Comparison of ENCODE assay signal across 8 mouse cellular contexts in genomic region chr14:14632471-14632870, GRCm38 (mm10).
DNase-seq lines count a peak whose midpoint lies in the region; ATAC-seq and TF ChIP-seq lines count a peak whose summit lies in the region.

No protein-coding gene starts in this region.

- H3K4me3 ChIP-seq in ES-E14 (ENCODE audit: insufficient read depth in 1 of 2, low read depth in 1 of 2, low read length in 2 of 2, poor library complexity in 1 of 2, severe bottlenecking in 1 of 2): peak overlapping the region in 1 of 2 experiments; percentile 48; a peak in 2 of 4 replicates
- H3K4me3 ChIP-seq in embryonic facial prominence, embryonic 15.5 days (replicated peaks): peak overlapping the region; percentile 37
- H3K4me3 ChIP-seq in myocyte: peak overlapping the region; percentile 20

- in situ Hi-C loops in ES-E14 (cut with MboI; ENCODE audit: low sequenced_read_pairs in 2 of 2, unreplicated experiment in 2 of 2): no loop called here

- H3K79me2 ChIP-seq in myocyte (ENCODE audit: control insufficient read depth, insufficient read depth): no peaks in the 10 kb centered on the region

- 0 out of 2 replicates have a peak, but pooled peaks have one; percentile 44 for ATAC-seq in embryonic facial prominence, embryonic 15.5 days (ENCODE audit: insufficient number of reproducible peaks, low FRiP score, low TSS enrichment, low read depth)
- no peak; the same call in 1 of the 2 replicates for ATAC-seq in cerebellum, adult (ENCODE audit: insufficient number of reproducible peaks, low FRiP score, low TSS enrichment)

- intact Hi-C loops in heart, postnatal 10 days (cut with DNase I): loop anchor here (2.0 to 10.0 kb wide), 2 partner anchors 70 to 288 kb away; partner anchors contain the start of genes Il3ra and Slc4a7

- no peak overlapping the region for H3ac ChIP-seq in myocyte (ENCODE audit: control insufficient read depth, insufficient read length)

- H3K27ac ChIP-seq in ES-E14 (ENCODE audit: insufficient read depth, low read depth, low read length, poor library complexity, severe bottlenecking): peak overlapping the region; percentile 28; the same call in 1 of the 2 replicates
- H3K27ac ChIP-seq in embryonic facial prominence, embryonic 15.5 days (replicated peaks): 0 out of 2 replicates have a peak overlapping the region, but pooled peaks have one; percentile 69

- peak; percentile 55 for DNase-seq in 3T3-L1 (ENCODE audit: low read depth, low spot score)
- peak; percentile 57 for DNase-seq in ES-E14 (ENCODE audit: low read depth, low spot score)
- DNase-seq in heart, postnatal 10 days: peak; percentile 17 to 29
- DNase-seq in liver: peak; percentile 24
- DNase-seq in thymus, postnatal 4 days: peak; percentile 43

- H3K27me3 ChIP-seq in embryonic facial prominence, embryonic 15.5 days: no peaks in the 10 kb centered on the region
- H3K27me3 ChIP-seq in myocyte (ENCODE audit: control insufficient read depth, insufficient read depth, insufficient read length): no peaks in the 10 kb centered on the region

- H3K36me3 ChIP-seq in ES-E14 (ENCODE audit: control insufficient read depth, insufficient read depth, low read length, poor library complexity, severe bottlenecking) (no peaks in the 10 kb centered on the region), myocyte (ENCODE audit: control insufficient read depth, insufficient read depth) (no peaks in the 10 kb centered on the region)
- H3K36me3 ChIP-seq in embryonic facial prominence, embryonic 15.5 days: no peaks in the 10 kb centered on the region

- H3K4me2 ChIP-seq in embryonic facial prominence, embryonic 15.5 days (replicated peaks): peak overlapping the region; percentile 67
- H3K4me2 ChIP-seq in myocyte (ENCODE audit: low read depth): peak overlapping the region; percentile 89

- H3K4me1 ChIP-seq in ES-E14 (ENCODE audit: control insufficient read depth in 2 of 2, insufficient read depth in 2 of 2, low read length in 2 of 2, poor library complexity in 1 of 2): peaks cover 8% of the 10 kb centered on the region in 2 experiments
- H3K4me1 ChIP-seq in embryonic facial prominence, embryonic 15.5 days: peaks cover 20% of the 10 kb centered on the region

- TF ChIP-seq POLR2A in myocyte (IDR thresholded peaks at IDR 0.05; ENCODE audit: insufficient read length, low read depth): peak; percentile 13

- H3K9ac ChIP-seq in ES-E14 (ENCODE audit: insufficient read depth, low read depth, low read length, poor library complexity, severe bottlenecking): no peak overlapping the region
- no peak overlapping the region for H3K9ac ChIP-seq in embryonic facial prominence, embryonic 15.5 days

- H3K9me3 ChIP-seq in ES-E14 (ENCODE audit: control insufficient read depth, insufficient read depth, low read depth, low read length): no peaks in the 10 kb centered on the region
- no peaks in the 10 kb centered on the region for H3K9me3 ChIP-seq in embryonic facial prominence, embryonic 15.5 days (replicated peaks)

- WGBS in embryonic facial prominence, embryonic 15.5 days: 2% methylated on average over 15 of the region's 15 CpGs

TF ChIP-seq in ES-E14, 5 proteins besides CTCF, POLR2A, EP300 and RAD21:
- no peak for TF ChIP-seq MAFK (IDR thresholded peaks at IDR 0.05; ENCODE audit: insufficient read depth, low read depth, low read length)
- no peak for TF ChIP-seq ZC3H11A (IDR thresholded peaks at IDR 0.05; ENCODE audit: borderline replicate concordance, low read depth, low read length)
- TF ChIP-seq CHD2 (IDR thresholded peaks at IDR 0.05; ENCODE audit: low read depth, low read length): no peak
- no peak for TF ChIP-seq ZNF384 (IDR thresholded peaks at IDR 0.05; ENCODE audit: low read depth, low read length)
- no peak for TF ChIP-seq HCFC1 (IDR thresholded peaks at IDR 0.05; ENCODE audit: borderline replicate concordance, insufficient read depth, low read length)
TF ChIP-seq in ES-E14: peak in this region for 0.

TF ChIP-seq in myocyte, 11 proteins besides CTCF, POLR2A, EP300 and RAD21:
- no peak for TF ChIP-seq SRF (IDR thresholded peaks at IDR 0.05; ENCODE audit: control insufficient read depth, insufficient read length, low read depth)
- no peak for TF ChIP-seq TCF12 (IDR thresholded peaks at IDR 0.05; ENCODE audit: insufficient read depth, poor library complexity, severe bottlenecking)
- no peak for TF ChIP-seq CEBPB (IDR thresholded peaks at IDR 0.05; ENCODE audit: insufficient read depth, poor library complexity, severe bottlenecking)
- TF ChIP-seq E2F4 (IDR thresholded peaks at IDR 0.05; ENCODE audit: insufficient read depth): no peak
- TF ChIP-seq POLR2AphosphoS2 (IDR thresholded peaks at IDR 0.05; ENCODE audit: insufficient read length, low read depth): no peak
- no peak for TF ChIP-seq TCF3 (IDR thresholded peaks at IDR 0.05; ENCODE audit: insufficient read length, low read depth)
- TF ChIP-seq MYOG (IDR thresholded peaks at IDR 0.05; ENCODE audit: control insufficient read depth in 1 of 3, insufficient read depth in 1 of 3, insufficient read length in 2 of 3, low read depth in 2 of 3): no peak
